Comparison of ENCODE assay signal across 8 mouse cellular contexts in genomic region chr3:37655933-37656633, GRCm38 (mm10). TPM values are rescaled to one million over a fixed set of nuclear protein-coding genes. Genes with fewer than 3 reads are reported as not detected.
DNase-seq lines count a peak whose midpoint lies in the region; ATAC-seq lines count a peak whose summit lies in the region.

No protein-coding gene starts in this region.

- peak overlapping the region; percentile 4; the same call in 1 of the 2 replicates for H3K4me3 ChIP-seq in lung, embryonic 15.5 days
- peak overlapping the region; percentile 22 for H3K4me3 ChIP-seq in hindbrain, embryonic 12.5 days
- H3K4me3 ChIP-seq in midbrain, embryonic 11.5 days (ENCODE audit: low read depth, low read length), result no peak overlapping the region

- H3K9me3 ChIP-seq in lung, embryonic 15.5 days, result no peaks in the 10 kb centered on the region
- no peaks in the 10 kb centered on the region for H3K9me3 ChIP-seq in hindbrain, embryonic 12.5 days (replicated peaks)
- no peaks in the 10 kb centered on the region for H3K9me3 ChIP-seq in midbrain, embryonic 11.5 days (ENCODE audit: control insufficient read depth, low read length)

- peak overlapping the region; percentile 34 for H3K4me2 ChIP-seq in lung, embryonic 15.5 days
- peak overlapping the region; percentile 47 for H3K4me2 ChIP-seq in hindbrain, embryonic 12.5 days (replicated peaks)
- peak overlapping the region; percentile 31 for H3K4me2 ChIP-seq in midbrain, embryonic 11.5 days

- H3K27me3 ChIP-seq in lung, embryonic 15.5 days, result peaks cover 15% of the 10 kb centered on the region; the same call in 1 of the 2 replicates
- peaks cover 54% of the 10 kb centered on the region for H3K27me3 ChIP-seq in hindbrain, embryonic 12.5 days
- H3K27me3 ChIP-seq in midbrain, embryonic 11.5 days (ENCODE audit: control insufficient read depth, insufficient read depth, low read length), result peaks cover 32% of the 10 kb centered on the region

- no peak overlapping the region for H3K9ac ChIP-seq in lung, embryonic 15.5 days
- H3K9ac ChIP-seq in hindbrain, embryonic 12.5 days, result no peak overlapping the region
- no peak overlapping the region for H3K9ac ChIP-seq in midbrain, embryonic 11.5 days (ENCODE audit: low read length)

- 18% methylated on average over 20 of the region's 20 CpGs for WGBS in lung, embryonic 15.5 days
- WGBS in hindbrain, embryonic 12.5 days, result 25% methylated on average over 20 of the region's 20 CpGs
- WGBS in midbrain, embryonic 11.5 days, result 21% methylated on average over 20 of the region's 20 CpGs

- no peak for ATAC-seq in lung, embryonic 15.5 days (ENCODE audit: borderline replicate concordance, extremely low read depth, low FRiP score, low TSS enrichment)
- ATAC-seq in hindbrain, embryonic 12.5 days (ENCODE audit: low FRiP score), result no peak
- ATAC-seq in midbrain, embryonic 11.5 days (ENCODE audit: low FRiP score), result peak; percentile 51

- DNase-seq in cerebellum, postnatal 10 days, result peak; percentile 61 to 71
- no peak for DNase-seq in cerebellum, adult 9-10 months
- no peak for DNase-seq in lung, postnatal 14 days
- no peak for DNase-seq in midbrain, embryonic 11.5 days (ENCODE audit: low spot score, missing footprints)
- peak; percentile 67 for DNase-seq in thymus, postnatal 4 days
- DNase-seq in ovary, postnatal 10 days (ENCODE audit: low spot score), result no peak

- H3K4me1 ChIP-seq in lung, embryonic 15.5 days, result peaks cover 40% of the 10 kb centered on the region
- peaks cover 19% of the 10 kb centered on the region for H3K4me1 ChIP-seq in hindbrain, embryonic 12.5 days
- H3K4me1 ChIP-seq in midbrain, embryonic 11.5 days (ENCODE audit: control insufficient read depth, insufficient read depth, low read length), result peaks cover 16% of the 10 kb centered on the region

- H3K27ac ChIP-seq in lung, embryonic 15.5 days, result peak overlapping the region; percentile 45
- H3K27ac ChIP-seq in hindbrain, embryonic 12.5 days, result no peak overlapping the region
- H3K27ac ChIP-seq in midbrain, embryonic 11.5 days (ENCODE audit: low read depth, low read length), result no peak overlapping the region

- no peaks in the 10 kb centered on the region for H3K36me3 ChIP-seq in lung, embryonic 15.5 days
- no peaks in the 10 kb centered on the region for H3K36me3 ChIP-seq in hindbrain, embryonic 12.5 days
- H3K36me3 ChIP-seq in midbrain, embryonic 11.5 days (ENCODE audit: control insufficient read depth, insufficient read depth, low read length), result no peaks in the 10 kb centered on the region

RNA-seq across cellular contexts. Expression of gene Spry1, which starts 16.3 kb away (rescaled TPM):
- polyA plus RNA-seq in lung, embryonic 15.5 days (2015; fragmentation: Nextera tagmentation; extraction: Ambion mirVana), result 15.8 and 16.7 TPM in 2 replicates
- polyA plus RNA-seq in hindbrain, embryonic 12.5 days (2016; fragmentation: Nextera tagmentation; extraction: Ambion mirVana), result 6.9 and 7.1 TPM in 2 replicates
- polyA plus RNA-seq in midbrain, embryonic 11.5 days (2014; fragmentation: Nextera tagmentation; extraction: Ambion mirVana), result 10.0 and 10.3 TPM in 2 replicates

Comparison
In these comparisons a context has a peak if more than half of its experiments do, and no peak if none do; other contexts are left out.
1. DNase-seq: peak in cerebellum, postnatal 10 days (2 of 2) and thymus, postnatal 4 days (single experiment); none in cerebellum, adult 9-10 months (single experiment), lung, postnatal 14 days (single experiment), midbrain, embryonic 11.5 days (single experiment) and ovary, postnatal 10 days (single experiment).
2. Peak in every context shown above with its lines, with median percentiles within 50 percentile points of each other: H3K4me2 ChIP-seq.